Mouse (Mus musculus): ENCODE measurements around the gene Soat2.

DNA sequence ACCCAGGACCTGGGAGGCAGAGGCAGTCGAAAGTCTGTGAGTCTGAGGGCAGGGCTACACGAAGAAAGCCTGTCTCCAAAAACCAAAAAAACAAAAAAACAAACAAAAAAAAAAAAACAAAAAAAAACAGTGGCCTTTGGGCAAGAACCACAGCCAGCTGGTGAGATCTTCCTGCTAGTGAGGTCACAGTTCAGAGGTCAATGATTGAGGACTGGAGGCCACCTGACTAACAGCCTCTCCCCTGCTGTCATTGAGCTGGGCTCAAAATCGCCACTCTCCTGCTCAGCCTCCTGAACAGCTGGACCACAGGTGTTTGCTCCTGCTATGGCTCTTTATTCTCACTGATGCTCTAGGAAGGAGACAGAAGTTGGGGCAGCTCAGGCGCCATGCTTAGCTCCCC is 2.3 kb downstream of the Soat2 start:
- TF ChIP-seq CTCF (IDR thresholded peaks at IDR 0.05) (no peak), EP300 (IDR thresholded peaks at IDR 0.05) (no peak)
